Mouse (Mus musculus) embryonic facial prominence, embryonic 10.5 days (tissue): ENCODE measurements around the gene Chp1. TPM values are rescaled to one million over a fixed set of nuclear protein-coding genes. Genes with fewer than 3 reads are reported as not detected.
"Not testable (repeated sequence)": the region's sequence is repeated elsewhere in the genome, so short reads cannot be mapped to it uniquely, and the experiment has no call there.

Experiments
- DNase-seq: peaks from one replicate; pipeline ENCODE4 v3.0.0-alpha.2; 2017; ENCODE audit warnings: low spot score
- H3K27ac ChIP-seq: fragments of 300-500 bp; sonication (generic); replicated peaks from 2 replicates; pipeline ENCODE4 v1.5.1; 2016; ENCODE audit warnings: mild to moderate bottlenecking
- H3K27me3 ChIP-seq: fragments of 300-500 bp; sonication (generic); replicated peaks from 2 replicates; pipeline ENCODE4 v1.6.1; 2016; ENCODE audit warnings: low read depth, mild to moderate bottlenecking; ENCODE audit not compliant: poor library complexity, severe bottlenecking
- H3K36me3 ChIP-seq: fragments of 300-500 bp; sonication (generic); replicated peaks from 2 replicates; pipeline ENCODE4 v1.6.1; 2016; ENCODE audit warnings: mild to moderate bottlenecking, moderate library complexity
- H3K4me1 ChIP-seq: fragments of 300-500 bp; sonication (generic); 2 replicates; pipeline ENCODE4 v1.6.1; 2016
- H3K4me3 ChIP-seq: fragments of 300-500 bp; sonication (generic); 2 replicates; pipeline ENCODE4 v1.5.1; 2016; ENCODE audit warnings: mild to moderate bottlenecking, moderate library complexity
- H3K9me3 ChIP-seq: fragments of 300-500 bp; sonication (generic); 2 replicates; pipeline ENCODE4 v1.6.1; 2016; ENCODE audit warnings: mild to moderate bottlenecking
- WGBS: fragments of 180-500 bp; shearing (Covaris S2); methylation state at CpG from one replicate; pipeline ENCODE4 v1.1.7; 2016; 5-methylcytosine and 5-hydroxymethylcytosine counted together
- polyA plus RNA-seq: library from polyadenylated mRNA; unstranded; fragments of >200 nt; fragmentation: Nextera tagmentation; extraction: Ambion mirVana; gene quantifications from 2 replicates; pipeline ENCODE4 v1.2.1, GENCODE M21; 2016

Gene Chp1
- polyA plus RNA-seq, 1 experiment from 2014 or later = 53.6 TPM

GRCm38 (mm10) chr2:119605361-119605973 is 58.0 kb downstream of the Chp1 start:
- Histone ChIP-seq H3K36me3 (peaks cover 96% of the 10 kb centered on the region), H3K27me3 (no peaks in the 10 kb centered on the region), H3K27ac (no peak overlapping the region), H3K4me1 (0 out of 2 replicates have a peak, but pooled peaks cover 3% of the 10 kb centered on the region), H3K4me3 (no peak overlapping the region), H3K9me3 (no peaks in the 10 kb centered on the region)
- WGBS = 93% methylated on average over 6 of the region's 6 CpGs
- DNase-seq = no peak

- Histone ChIP-seq H3K9me3 (no peaks in the 10 kb centered on the region), H3K27ac (no peak overlapping the region), H3K27me3 (no peaks in the 10 kb centered on the region), H3K36me3 (peaks cover 99% of the 10 kb centered on the region), H3K4me1 (no peaks in the 10 kb centered on the region), H3K4me3 (no peak overlapping the region)
- DNase-seq = no peak
- 94% methylated on average over 4 of the region's 4 CpGs for WGBS
Measured at GRCm38 (mm10) chr2:119607023-119607422, 59.5 kb downstream of the Chp1 start.

- peaks cover 34% of the 10 kb centered on the region for H3K4me1 ChIP-seq
- no peaks in the 10 kb centered on the region for H3K27me3 ChIP-seq
- no peak for DNase-seq
- peak overlapping the region; percentile 87 for H3K4me3 ChIP-seq
- peaks cover 26% of the 10 kb centered on the region for H3K36me3 ChIP-seq
- under 1% methylated on average over 13 of the region's 13 CpGs for WGBS
- H3K9me3 ChIP-seq = no peaks in the 10 kb centered on the region
- peak overlapping the region; percentile 91 for H3K27ac ChIP-seq
Measured at GRCm38 (mm10) chr2:119617841-119618198, 70.3 kb downstream of the Chp1 start.

GRCm38 (mm10) chr2:119618199-119618982 is 70.9 kb downstream of the Chp1 start, which contains the start of the genes Nusap1 and Oip5:
Gene Nusap1 (plus strand): TSS chr2:119618298.
Gene Oip5 (minus strand): TSS chr2:119618469.
- H3K27me3 ChIP-seq = no peaks in the 10 kb centered on the region
- H3K36me3 ChIP-seq = peaks cover 25% of the 10 kb centered on the region
- peak; percentile 95 for DNase-seq
- H3K9me3 ChIP-seq = no peaks in the 10 kb centered on the region
- H3K4me1 ChIP-seq = peaks cover 34% of the 10 kb centered on the region
- H3K4me3 ChIP-seq = peak within 1 kb of the TSS; percentile 87
- H3K27ac ChIP-seq = peak within 1 kb of the TSS; percentile 91
- under 1% methylated on average over 55 of the region's 55 CpGs for WGBS

GRCm38 (mm10) chr2:119619002-119619401 is 71.5 kb downstream of the Chp1 start:
- H3K4me1 ChIP-seq = peaks cover 34% of the 10 kb centered on the region
- DNase-seq, H3K9me3 ChIP-seq, H3K27me3 ChIP-seq: not testable (repeated sequence)
- 20% methylated on average over 6 of the region's 6 CpGs for WGBS
- peaks cover 27% of the 10 kb centered on the region for H3K36me3 ChIP-seq
- H3K4me3 ChIP-seq = peak overlapping the region; percentile 87
- peak overlapping the region; percentile 91 for H3K27ac ChIP-seq

- Histone ChIP-seq H3K9me3 (no peaks in the 10 kb centered on the region), H3K27ac (no peak overlapping the region), H3K4me3 (0 out of 2 replicates have a peak overlapping the region, but pooled peaks have one; percentile 21), H3K4me1 (peaks cover 34% of the 10 kb centered on the region), H3K36me3 (peaks cover 39% of the 10 kb centered on the region), H3K27me3 (no peaks in the 10 kb centered on the region)
- 96% methylated on average over 2 of the region's 2 CpGs for WGBS
- no peak for DNase-seq
Measured at GRCm38 (mm10) chr2:119621302-119621701, 73.8 kb downstream of the Chp1 start.

Other genes with a start within 250 kb of the Chp1 start
- 4.4 and 4.6 TPM in 2 replicates for gene Dll4, start 221.9 kb upstream of the Chp1 start, polyA plus RNA-seq
- gene Chac1, start 196.5 kb upstream of the Chp1 start, polyA plus RNA-seq = 0.90 and 1.1 TPM in 2 replicates
- gene Ino80, start 70.0 kb upstream of the Chp1 start, polyA plus RNA-seq = 3.5 and 4.3 TPM in 2 replicates
- 0.65 and 0.68 TPM in 2 replicates for gene Exd1, start 70 bp upstream of the Chp1 start, polyA plus RNA-seq
- gene Nusap1, start 70.6 kb downstream of the Chp1 start, polyA plus RNA-seq = 74.6 and 76.1 TPM in 2 replicates
- gene Oip5, start 70.8 kb downstream of the Chp1 start, polyA plus RNA-seq = 40.9 and 42.5 TPM in 2 replicates
- gene Ndufaf1, start 115.1 kb downstream of the Chp1 start, polyA plus RNA-seq = 49.7 and 49.8 TPM in 2 replicates
- gene Rtf1, start 127.4 kb downstream of the Chp1 start, polyA plus RNA-seq = 61.1 and 63.7 TPM in 2 replicates
- gene Itpka, start 194.6 kb downstream of the Chp1 start, polyA plus RNA-seq = 0.79 and 0.89 TPM in 2 replicates
- not detected in 2 replicates for gene Ltk, start 212.7 kb downstream of the Chp1 start, polyA plus RNA-seq
- gene Rpap1, start 239.8 kb downstream of the Chp1 start, polyA plus RNA-seq = 40.6 and 41.1 TPM in 2 replicates